Mouse (Mus musculus): ENCODE measurements around the gene Gpr162. TPM values are rescaled to one million over a fixed set of nuclear protein-coding genes. Genes with fewer than 3 reads are reported as not detected.
"Not testable (repeated sequence)": the region's sequence is repeated elsewhere in the genome, so short reads cannot be mapped to it uniquely, and the experiment has no call there.

Gpr162 gene
- polyA plus RNA-seq, 1 experiment from 2014 or later = 0.80 TPM

- no peak overlapping the region for H3K4me2 ChIP-seq
- H3K9ac ChIP-seq (ENCODE audit: low read depth, low read length) = no peak overlapping the region
- H3K27ac ChIP-seq (ENCODE audit: low read depth, low read length) = no peak overlapping the region
- peaks cover 6% of the 10 kb centered on the region; the same call in 1 of the 2 replicates for H3K36me3 ChIP-seq (ENCODE audit: control insufficient read depth, insufficient read depth, low read length)
- no peak overlapping the region for H3K4me3 ChIP-seq (ENCODE audit: low read depth, low read length)
- WGBS (ENCODE audit: insufficient replicate concordance) = 44% methylated on average over 10 of the region's 10 CpGs
- H3K9me3 ChIP-seq (replicated peaks; ENCODE audit: control insufficient read depth, low read length) = no peaks in the 10 kb centered on the region
- H3K4me1 ChIP-seq (ENCODE audit: control insufficient read depth, insufficient read depth, low read length) = peaks cover 24% of the 10 kb centered on the region
- H3K27me3 ChIP-seq (ENCODE audit: control insufficient read depth, insufficient read depth, low read length) = no peaks in the 10 kb centered on the region
- no peak for ATAC-seq (replicated peaks; ENCODE audit: insufficient number of reproducible peaks, low FRiP score, low TSS enrichment)
These were observed 28.3 kb downstream of the Gpr162 start for GRCm38 (mm10) chr6:124835531-124835930.

DNA sequence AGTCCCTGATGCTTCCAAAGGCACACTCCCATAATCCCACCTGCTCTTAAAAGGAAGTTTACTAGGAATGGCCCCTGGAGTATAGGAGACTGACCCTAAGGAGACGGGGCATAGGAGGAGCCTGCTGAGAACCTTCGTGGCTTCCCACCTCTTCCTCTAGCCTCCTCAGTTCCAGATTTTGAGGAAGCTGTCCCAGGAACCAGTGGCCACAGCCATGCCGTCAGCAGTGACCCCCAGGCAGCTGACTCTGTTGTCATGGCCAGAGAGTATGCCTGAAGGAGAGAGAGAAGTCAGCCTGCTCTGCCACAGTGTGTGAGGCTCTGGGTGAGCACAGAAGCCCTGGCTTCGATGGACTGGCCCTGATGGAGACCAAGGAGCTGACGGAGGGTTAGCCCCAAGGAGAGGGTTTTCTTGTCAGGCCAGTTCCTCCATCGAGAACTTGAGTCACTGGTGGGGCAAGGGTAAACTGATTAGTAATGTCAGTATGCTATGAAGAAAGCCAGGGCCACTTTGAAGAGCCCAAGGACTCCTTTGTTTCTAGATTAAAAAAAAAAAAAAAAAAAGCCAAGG, 29.2 kb downstream of the Gpr162 start:
- ATAC-seq (replicated peaks; ENCODE audit: insufficient number of reproducible peaks, low FRiP score, low TSS enrichment) = no peak
- Histone ChIP-seq H3K9me3 (replicated peaks; ENCODE audit: control insufficient read depth, low read length) (no peaks in the 10 kb centered on the region), H3K27ac (ENCODE audit: low read depth, low read length) (no peak overlapping the region), H3K4me1 (ENCODE audit: control insufficient read depth, insufficient read depth, low read length) (peaks cover 15% of the 10 kb centered on the region), H3K27me3 (ENCODE audit: control insufficient read depth, insufficient read depth, low read length) (no peaks in the 10 kb centered on the region), H3K4me2 (no peak overlapping the region), H3K36me3 (ENCODE audit: control insufficient read depth, insufficient read depth, low read length) (peaks cover 6% of the 10 kb centered on the region; the same call in 1 of the 2 replicates), H3K4me3 (ENCODE audit: low read depth, low read length) (no peak overlapping the region), H3K9ac (ENCODE audit: low read depth, low read length) (no peak overlapping the region)
- WGBS (ENCODE audit: insufficient replicate concordance) = 78% methylated on average over 6 of the region's 6 CpGs

- Histone ChIP-seq H3K9ac (ENCODE audit: low read depth, low read length) (no peak overlapping the region), H3K4me1 (ENCODE audit: control insufficient read depth, insufficient read depth, low read length) (peaks cover 19% of the 10 kb centered on the region), H3K9me3 (replicated peaks; ENCODE audit: control insufficient read depth, low read length) (no peaks in the 10 kb centered on the region), H3K36me3 (ENCODE audit: control insufficient read depth, insufficient read depth, low read length) (peaks cover 6% of the 10 kb centered on the region; the same call in 1 of the 2 replicates), H3K4me2 (no peak overlapping the region), H3K27ac (ENCODE audit: low read depth, low read length) (no peak overlapping the region), H3K27me3 (ENCODE audit: control insufficient read depth, insufficient read depth, low read length) (no peaks in the 10 kb centered on the region), H3K4me3 (ENCODE audit: low read depth, low read length) (no peak overlapping the region)
- WGBS (ENCODE audit: insufficient replicate concordance) = 93% methylated on average over 8 of the region's 8 CpGs
- no peak for ATAC-seq (replicated peaks; ENCODE audit: insufficient number of reproducible peaks, low FRiP score, low TSS enrichment)
These were observed 32.1 kb downstream of the Gpr162 start for GRCm38 (mm10) chr6:124831649-124832048.

DNA sequence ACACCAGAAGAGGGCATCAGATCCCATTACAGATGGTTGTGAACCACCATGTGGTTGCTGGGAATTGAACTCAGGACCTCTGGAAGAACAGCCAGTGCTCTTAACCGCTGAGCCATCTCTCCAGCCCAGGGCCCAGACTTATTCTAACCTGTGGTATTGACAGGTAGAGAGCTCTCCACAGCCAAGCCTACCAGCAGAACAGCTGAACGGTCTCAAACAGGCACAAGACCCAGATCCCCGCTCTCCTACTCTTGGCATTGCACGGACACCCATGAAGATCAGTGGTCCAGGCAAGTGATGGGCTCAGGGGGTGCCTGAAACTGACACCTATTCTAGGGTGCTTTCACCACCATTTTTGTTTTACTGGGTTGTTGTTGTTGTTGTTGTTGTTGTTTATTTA, 32.6 kb downstream of the Gpr162 start:
- peak overlapping the region; percentile 68 for H3K4me2 ChIP-seq
- WGBS (ENCODE audit: insufficient replicate concordance) = 93% methylated on average over 4 of the region's 4 CpGs

GRCm38 (mm10) chr6:124829799-124830700, 33.7 kb downstream of the Gpr162 start:
- H3K4me3 ChIP-seq (ENCODE audit: low read depth, low read length) = peak overlapping the region; percentile 60
- peaks cover 12% of the 10 kb centered on the region; the same call in 1 of the 2 replicates for H3K36me3 ChIP-seq (ENCODE audit: control insufficient read depth, insufficient read depth, low read length)
- peak overlapping the region; percentile 68 for H3K4me2 ChIP-seq
- ATAC-seq (replicated peaks; ENCODE audit: insufficient number of reproducible peaks, low FRiP score, low TSS enrichment) = peak; percentile 87
- WGBS (ENCODE audit: insufficient replicate concordance) = under 1% methylated on average over 38 of the region's 38 CpGs
- peak overlapping the region; percentile 92 for H3K27ac ChIP-seq (ENCODE audit: low read depth, low read length)
- H3K4me1 ChIP-seq (ENCODE audit: control insufficient read depth, insufficient read depth, low read length) = peaks cover 12% of the 10 kb centered on the region
- no peaks in the 10 kb centered on the region for H3K9me3 ChIP-seq (replicated peaks; ENCODE audit: control insufficient read depth, low read length)
- peak overlapping the region; percentile 78 for H3K9ac ChIP-seq (ENCODE audit: low read depth, low read length)
- no peaks in the 10 kb centered on the region for H3K27me3 ChIP-seq (ENCODE audit: control insufficient read depth, insufficient read depth, low read length)

More for the DNA sequence above, 32.6 kb downstream of the Gpr162 start:
- Histone ChIP-seq H3K9ac (ENCODE audit: low read depth, low read length) (peak overlapping the region; percentile 39; the same call in 1 of the 2 replicates), H3K4me3 (ENCODE audit: low read depth, low read length) (peak overlapping the region; percentile 60), H3K4me1 (ENCODE audit: control insufficient read depth, insufficient read depth, low read length) (peaks cover 17% of the 10 kb centered on the region)
- H3K9me3 ChIP-seq (replicated peaks; ENCODE audit: control insufficient read depth, low read length); ATAC-seq (replicated peaks; ENCODE audit: insufficient number of reproducible peaks, low FRiP score, low TSS enrichment); H3K36me3 ChIP-seq (ENCODE audit: control insufficient read depth, insufficient read depth, low read length); H3K27ac ChIP-seq (ENCODE audit: low read depth, low read length); H3K27me3 ChIP-seq (ENCODE audit: control insufficient read depth, insufficient read depth, low read length): not testable (repeated sequence)

GRCm38 (mm10) chr6:124828868-124829798, 34.6 kb downstream of the Gpr162 start, which contains the start of the genes Usp5 and Cdca3:
Gene Usp5, minus strand, starts transcription at chr6:124829484.
Gene Cdca3, plus strand, starts transcription at chr6:124829547.
- under 1% methylated on average over 55 of the region's 55 CpGs for WGBS (ENCODE audit: insufficient replicate concordance)
- Histone ChIP-seq H3K9me3 (replicated peaks; ENCODE audit: control insufficient read depth, low read length) (no peaks in the 10 kb centered on the region), H3K36me3 (ENCODE audit: control insufficient read depth, insufficient read depth, low read length) (peaks cover 19% of the 10 kb centered on the region)

GRCm38 (mm10) chr6:124828101-124828592, 35.6 kb downstream of the Gpr162 start:
- WGBS (ENCODE audit: insufficient replicate concordance) = 26% methylated on average over 10 of the region's 10 CpGs
- H3K27ac ChIP-seq (ENCODE audit: low read depth, low read length) = peak overlapping the region; percentile 62
- H3K27me3 ChIP-seq (ENCODE audit: control insufficient read depth, insufficient read depth, low read length) = no peaks in the 10 kb centered on the region
- peaks cover 28% of the 10 kb centered on the region for H3K36me3 ChIP-seq (ENCODE audit: control insufficient read depth, insufficient read depth, low read length)
- peak overlapping the region; percentile 60 for H3K4me3 ChIP-seq (ENCODE audit: low read depth, low read length)
- no peaks in the 10 kb centered on the region for H3K9me3 ChIP-seq (replicated peaks; ENCODE audit: control insufficient read depth, low read length)
- H3K4me1 ChIP-seq (ENCODE audit: control insufficient read depth, insufficient read depth, low read length) = peaks cover 7% of the 10 kb centered on the region; the same call in 1 of the 2 replicates
- no peak for ATAC-seq (replicated peaks; ENCODE audit: insufficient number of reproducible peaks, low FRiP score, low TSS enrichment)
- peak overlapping the region; percentile 93 for H3K4me2 ChIP-seq
- H3K9ac ChIP-seq (ENCODE audit: low read depth, low read length) = peak overlapping the region; percentile 78

More at GRCm38 (mm10) chr6:124828868-124829798, 34.6 kb downstream of the Gpr162 start, which contains the start of the genes Usp5 and Cdca3:
- peak within 1 kb of the TSS; percentile 60 for H3K4me3 ChIP-seq (ENCODE audit: low read depth, low read length)
- H3K4me1 ChIP-seq (ENCODE audit: control insufficient read depth, insufficient read depth, low read length) = peaks cover 9% of the 10 kb centered on the region; the same call in 1 of the 2 replicates
- peak within 1 kb of the TSS; percentile 92 for H3K27ac ChIP-seq (ENCODE audit: low read depth, low read length)
- peak within 1 kb of the TSS; percentile 78 for H3K9ac ChIP-seq (ENCODE audit: low read depth, low read length)
- H3K27me3 ChIP-seq (ENCODE audit: control insufficient read depth, insufficient read depth, low read length) = no peaks in the 10 kb centered on the region
- H3K4me2 ChIP-seq = peak within 1 kb of the TSS; percentile 93
- peak; percentile 93 for ATAC-seq (replicated peaks; ENCODE audit: insufficient number of reproducible peaks, low FRiP score, low TSS enrichment)

Measured in heart, embryonic 11.5 days (tissue).